Mouse (Mus musculus) bone marrow macrophage, adult 2 months (primary cell): ENCODE measurements around the gene Ano3.

Source experiments
- CTCF ChIP-seq: IDR thresholded peaks from 2 replicates; pipeline ENCODE4 v1.5.1; 2012; ENCODE audit warnings: low read depth, mild to moderate bottlenecking, low read length, moderate library complexity
- POLR2A ChIP-seq: IDR thresholded peaks from 2 replicates; pipeline ENCODE4 v1.6.1; 2012; ENCODE audit warnings: mild to moderate bottlenecking, low read depth, low read length, borderline replicate concordance

DNA sequence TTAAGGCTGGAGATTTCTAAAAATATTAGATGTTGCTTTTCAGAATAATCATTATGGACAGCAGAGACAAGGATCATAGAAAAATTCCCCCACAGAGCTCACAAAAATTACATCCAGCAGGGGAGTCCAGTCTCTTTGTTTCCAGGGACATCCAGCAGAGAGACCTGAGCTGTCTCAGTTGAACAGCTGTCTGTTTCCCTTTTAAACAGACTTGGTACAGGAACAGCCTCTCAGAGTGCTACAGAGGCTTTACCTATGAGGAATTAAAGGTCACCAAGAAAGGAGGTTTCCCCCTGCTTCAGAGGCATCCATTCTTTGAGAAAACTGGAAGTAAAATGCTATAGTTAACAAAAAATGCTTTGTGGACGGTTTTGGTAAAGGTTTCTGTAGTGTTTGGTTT is 210.2 kb downstream of the Ano3 start:
- no peak for TF ChIP-seq CTCF
- TF ChIP-seq POLR2A: no peak
